Mouse (Mus musculus): ENCODE data around the gene Hs3st5.
"Not testable (repeated sequence)": the region's sequence is repeated elsewhere in the genome, so short reads cannot be mapped to it uniquely, and the experiment has no call there.

The Hs3st5 gene

DNA sequence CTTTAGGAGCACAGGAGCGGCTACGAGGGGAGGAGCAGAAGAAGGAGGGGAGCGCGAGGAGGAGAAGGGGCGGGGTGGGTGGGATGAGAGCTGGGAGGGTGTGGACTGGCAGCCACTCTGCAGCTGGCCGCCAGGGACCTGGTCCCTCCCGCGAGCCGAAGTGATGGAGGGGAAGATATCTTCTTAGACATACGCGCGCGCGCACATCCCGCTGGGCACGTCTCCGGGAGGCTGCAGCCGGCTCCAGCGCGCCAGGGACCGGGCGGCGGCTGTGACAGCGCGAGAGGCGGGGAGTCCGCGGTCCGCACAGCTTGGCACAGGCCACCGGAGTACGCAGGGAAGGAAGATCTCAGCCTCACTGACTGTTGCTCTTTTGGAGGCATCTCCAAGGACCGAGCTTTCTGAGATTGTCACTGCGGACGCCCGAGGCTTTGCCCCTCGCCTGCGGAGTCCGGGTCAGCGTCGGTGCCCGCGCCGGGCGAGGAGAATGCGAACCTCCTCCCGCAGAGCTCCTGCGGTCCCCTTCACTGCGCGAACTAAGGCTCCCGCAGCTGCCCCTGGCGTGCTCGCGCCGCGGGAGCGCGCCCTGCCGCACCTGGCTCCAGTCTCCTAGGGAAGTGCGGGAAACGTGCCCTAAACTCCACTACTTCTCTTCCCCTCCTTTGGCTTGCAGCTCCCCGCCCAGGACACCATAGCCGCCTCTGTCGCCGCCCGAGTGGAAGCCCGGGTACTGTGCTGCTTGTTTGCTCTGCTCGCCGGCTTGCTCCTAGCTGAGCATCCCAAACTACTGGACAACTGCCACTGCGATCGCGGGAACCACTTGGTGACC is at the start of gene Hs3st5:
Gene Hs3st5 (plus strand): TSS at position 88 of the 829 bp plus-strand sequence.
- DNase-seq = peak; percentile 13

GRCm38 (mm10) chr10:36468664-36469063 is 38.0 kb upstream of the Hs3st5 start:
- no peak for DNase-seq

- DNase-seq = no peak
Measured at GRCm38 (mm10) chr10:36471135-36471534, 35.5 kb upstream of the Hs3st5 start.

DNA sequence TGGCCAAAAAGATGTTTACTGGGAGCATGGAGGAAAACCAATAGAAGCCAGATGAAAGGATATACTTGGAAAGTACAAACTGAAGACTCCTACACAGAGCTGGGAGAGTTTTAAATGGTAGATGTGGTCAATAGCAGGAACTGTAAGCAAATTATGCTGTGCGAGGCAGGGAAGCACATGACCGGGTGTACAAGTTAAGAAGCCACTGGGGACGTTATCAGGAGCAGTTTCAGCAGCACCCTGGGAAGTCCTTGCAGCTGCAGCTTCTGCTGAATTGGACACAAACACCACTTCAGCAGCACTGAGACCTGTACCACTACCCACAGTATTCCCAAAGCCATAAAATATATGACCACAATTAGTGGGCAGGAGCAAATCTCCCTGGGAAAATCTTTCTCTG is 31.8 kb upstream of the Hs3st5 start:
- DNase-seq = no peak

- no peak for DNase-seq
Measured at GRCm38 (mm10) chr10:36477543-36477942, 29.1 kb upstream of the Hs3st5 start.

- DNase-seq = no peak
Measured at GRCm38 (mm10) chr10:36483362-36483761, 23.3 kb upstream of the Hs3st5 start.

DNA sequence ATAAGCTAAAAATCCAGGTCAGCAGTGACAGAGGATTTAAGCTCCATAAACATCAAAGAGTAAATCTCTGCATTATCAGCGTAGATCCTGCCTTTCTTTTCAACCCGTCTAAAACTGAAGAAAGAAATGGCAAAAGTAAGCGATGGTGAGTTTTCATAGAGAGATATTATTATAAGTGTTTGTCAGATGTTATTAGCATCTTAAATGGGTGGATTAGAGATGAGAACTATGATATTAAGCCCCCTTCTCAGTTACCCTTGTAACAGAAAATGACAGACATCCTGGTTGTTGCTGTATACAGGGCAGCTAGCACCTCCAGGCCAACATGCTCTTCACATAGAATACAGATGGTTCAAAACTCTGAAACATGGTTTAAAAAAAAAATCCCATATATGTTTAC is 22.6 kb upstream of the Hs3st5 start:
- no peak for DNase-seq

- DNase-seq = no peak
Measured at GRCm38 (mm10) chr10:36484728-36485300, 21.8 kb upstream of the Hs3st5 start.

- no peak for DNase-seq
Measured at GRCm38 (mm10) chr10:36493566-36493965, 13.0 kb upstream of the Hs3st5 start.

GRCm38 (mm10) chr10:36499713-36500112 is 6.9 kb upstream of the Hs3st5 start:
- no peak for DNase-seq

DNA sequence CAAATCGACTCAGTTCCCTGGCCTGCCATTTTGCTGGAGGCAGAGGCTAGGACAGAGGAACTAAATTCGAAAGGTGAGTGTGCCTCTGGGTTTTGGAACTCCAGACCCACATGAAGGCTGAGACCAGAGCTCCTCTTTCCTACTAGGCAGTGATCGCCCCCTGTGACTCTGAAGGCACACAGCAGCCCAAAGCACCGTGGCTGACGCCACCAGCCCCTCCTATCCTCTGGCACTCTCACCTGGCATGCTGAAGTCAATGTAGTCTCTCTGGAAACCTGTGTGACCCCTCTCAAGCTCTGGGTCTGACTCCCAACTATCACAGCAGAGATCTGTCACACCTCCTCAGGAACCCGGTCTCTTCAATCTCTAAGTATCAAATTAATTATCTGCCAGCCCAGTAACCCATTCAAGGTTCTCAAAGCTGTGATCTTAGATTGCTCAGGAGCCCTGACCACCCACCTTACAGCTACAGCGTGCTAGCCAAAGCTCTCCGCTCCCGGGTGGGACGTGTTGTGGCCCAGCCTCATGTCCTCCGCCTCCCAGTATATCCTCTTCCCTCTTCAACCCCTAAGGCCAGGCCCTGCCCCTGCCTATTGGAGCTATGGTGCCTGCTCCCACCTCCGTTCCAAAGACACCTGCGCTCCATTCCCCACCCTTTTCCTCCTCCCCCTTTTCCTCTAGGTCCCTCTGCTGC is 434 bp upstream of the Hs3st5 start:
- no peak for DNase-seq

DNA sequence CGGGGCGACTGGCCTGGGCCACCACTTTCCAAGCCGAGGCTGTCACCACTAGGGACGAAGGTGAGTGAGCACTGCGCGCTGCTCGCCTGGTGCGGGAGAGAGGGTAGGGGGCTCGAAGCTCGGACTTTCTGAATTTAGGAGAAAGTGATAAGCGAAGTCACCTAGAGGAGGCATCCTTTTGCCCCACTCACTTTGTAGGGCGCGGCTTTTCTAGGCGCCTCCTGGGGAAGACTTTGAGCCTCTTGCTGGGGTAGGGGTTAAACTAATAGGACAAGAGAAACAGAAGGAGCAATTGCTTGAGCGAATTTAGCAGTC is 899 bp downstream of the Hs3st5 start:
- no peak for DNase-seq

- no peak for DNase-seq
Measured at GRCm38 (mm10) chr10:36507991-36508546, 1.5 kb downstream of the Hs3st5 start.

- no peak for DNase-seq
Measured at GRCm38 (mm10) chr10:36509477-36509876, 2.9 kb downstream of the Hs3st5 start.

DNA sequence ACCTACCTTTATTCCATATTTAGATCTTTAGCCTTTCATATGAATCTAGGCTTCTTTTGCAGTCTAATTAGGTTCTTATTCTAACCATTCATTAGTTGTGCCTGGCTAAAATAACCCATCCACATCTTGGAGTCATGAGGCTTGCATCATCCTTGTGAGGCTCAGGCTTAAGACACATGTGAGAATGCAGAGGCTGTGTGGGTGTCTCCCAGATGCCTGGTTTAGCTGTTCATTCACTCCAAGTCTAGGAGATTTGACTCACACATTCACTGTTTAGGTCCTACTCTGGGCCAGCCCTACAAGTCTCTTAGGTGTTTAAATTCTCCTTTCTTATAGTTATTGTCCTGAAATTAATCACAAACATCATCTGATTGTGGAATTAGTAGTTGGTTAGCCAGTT is 17.3 kb downstream of the Hs3st5 start:
- no peak for DNase-seq

- DNase-seq = no peak
Measured at GRCm38 (mm10) chr10:36533633-36534335, 27.2 kb downstream of the Hs3st5 start.

- no peak for DNase-seq
Measured at GRCm38 (mm10) chr10:36546622-36547021, 40.0 kb downstream of the Hs3st5 start.

DNA sequence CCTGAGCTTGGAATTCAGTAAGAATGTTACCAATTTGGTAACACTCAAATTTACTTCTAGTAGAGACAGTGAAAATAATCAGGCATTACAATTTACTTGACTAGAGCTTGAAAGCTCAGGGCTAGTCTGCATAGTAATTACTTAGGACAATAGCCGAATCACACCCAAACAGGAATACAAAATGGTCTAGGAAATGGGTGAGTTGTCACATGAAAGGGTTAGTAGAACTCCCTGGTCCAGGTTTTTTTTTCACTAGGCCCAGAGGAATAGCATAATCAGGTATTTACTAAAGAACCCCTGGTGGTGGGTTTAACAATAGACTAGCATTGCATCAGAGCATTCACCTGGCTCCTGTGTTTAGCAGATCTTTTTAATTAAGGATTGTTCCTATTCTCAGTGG is 41.1 kb downstream of the Hs3st5 start:
- DNase-seq = not testable (repeated sequence)

DNA sequence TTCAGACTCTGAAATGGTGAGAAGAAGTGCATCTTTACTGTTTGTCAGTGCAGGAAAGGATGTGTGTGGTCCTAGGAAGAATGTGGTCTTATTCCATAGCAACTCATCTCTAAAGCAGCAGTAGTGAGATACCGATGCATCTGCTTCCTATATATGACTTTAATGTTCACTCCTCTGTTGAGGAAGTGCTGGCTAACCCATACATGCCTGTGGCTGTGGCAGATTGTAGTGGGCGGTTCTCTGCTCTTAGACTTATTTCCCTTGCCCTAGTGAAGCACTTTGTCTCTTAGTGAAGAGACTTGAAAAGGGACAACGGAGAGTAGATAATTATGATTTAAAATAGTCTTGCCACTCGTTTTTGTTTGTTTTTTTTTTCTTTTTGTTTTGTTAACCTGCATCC is 47.4 kb downstream of the Hs3st5 start:
- no peak for DNase-seq

DNA sequence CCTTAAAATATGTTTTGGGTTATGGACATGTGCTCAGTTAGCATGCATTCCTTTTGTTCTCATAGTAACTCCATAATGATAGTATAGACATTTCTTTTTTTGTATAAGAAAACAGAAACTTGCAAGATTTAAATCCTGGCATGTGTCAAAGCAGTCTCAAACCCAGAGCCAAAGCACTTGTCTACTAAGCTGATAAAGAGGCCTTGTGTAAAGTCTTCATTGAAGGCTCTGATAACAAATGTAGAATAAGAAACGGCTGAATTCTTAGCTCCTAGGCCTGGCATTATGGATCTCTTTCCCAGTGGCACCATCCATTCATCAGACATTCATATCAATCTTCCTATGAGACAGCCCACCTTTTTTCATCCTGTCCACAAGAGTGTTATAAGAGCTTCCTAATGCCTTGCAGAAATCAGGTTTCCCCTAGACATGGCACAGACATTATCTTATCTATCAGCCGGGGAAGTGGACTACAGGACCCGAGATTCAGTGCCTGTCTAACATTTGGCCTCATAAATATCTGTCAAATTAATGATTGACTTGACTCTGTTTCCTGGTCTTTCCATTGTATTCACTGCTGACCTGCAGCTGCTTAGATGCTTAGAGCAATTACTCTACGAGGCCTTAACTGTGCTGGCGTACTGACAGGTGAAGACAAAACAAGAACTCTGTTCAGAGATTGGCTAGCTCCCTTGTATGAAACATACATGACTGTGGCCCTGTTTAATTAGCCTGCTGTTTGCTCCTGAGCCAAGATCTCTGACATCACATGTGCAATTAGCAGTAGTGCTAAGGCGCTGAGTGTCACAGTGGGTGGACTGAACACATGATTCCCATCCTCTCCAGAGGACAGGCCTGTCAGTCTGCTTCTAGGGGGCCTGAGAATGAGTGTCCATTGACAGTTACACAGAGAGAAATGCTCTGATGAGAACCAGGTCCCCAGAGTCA is 48.6 kb downstream of the Hs3st5 start:
- DNase-seq = no peak

- DNase-seq = no peak
Measured at GRCm38 (mm10) chr10:36556128-36556527, 49.5 kb downstream of the Hs3st5 start.

DNA sequence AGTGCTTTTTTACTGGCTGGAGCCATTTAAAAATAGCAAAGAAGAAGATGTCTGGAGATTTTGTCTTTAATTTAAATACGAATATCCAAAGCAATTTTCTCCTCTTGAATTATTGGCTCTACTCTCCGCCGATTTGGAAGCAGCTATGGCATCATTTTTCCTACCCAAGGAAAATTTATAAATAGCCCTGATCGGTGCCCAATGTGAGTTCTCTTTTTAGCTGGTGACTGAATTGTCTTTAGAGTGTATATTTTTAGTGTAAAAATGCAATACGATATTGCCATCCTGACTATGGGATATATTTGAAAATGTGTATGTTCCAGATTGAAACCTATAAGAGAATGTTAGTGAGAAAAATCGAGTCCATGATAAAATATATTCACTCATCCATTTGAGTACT is 51.1 kb downstream of the Hs3st5 start:
- DNase-seq = no peak

Measured in lung, postnatal 10 days (tissue).